Mouse (Mus musculus): ENCODE measurements around the gene Taldo1.
"Not testable (repeated sequence)": the region's sequence is repeated elsewhere in the genome, so short reads cannot be mapped to it uniquely, and the experiment has no call there.

The Taldo1 gene

GRCm38 (mm10) chr7:141439811-141440210 lies 47.8 kb downstream of the Taldo1 start:
- DNase-seq (ENCODE audit: low spot score) = no peak

GRCm38 (mm10) chr7:141440613-141441012 lies 48.6 kb downstream of the Taldo1 start:
- peak; percentile 57 for DNase-seq (ENCODE audit: low spot score)

- DNase-seq (ENCODE audit: low spot score) = no peak
Measured at GRCm38 (mm10) chr7:141441460-141441859, 49.5 kb downstream of the Taldo1 start.

- no peak for DNase-seq (ENCODE audit: low spot score)
Measured at GRCm38 (mm10) chr7:141442199-141442598, 50.2 kb downstream of the Taldo1 start.

DNA sequence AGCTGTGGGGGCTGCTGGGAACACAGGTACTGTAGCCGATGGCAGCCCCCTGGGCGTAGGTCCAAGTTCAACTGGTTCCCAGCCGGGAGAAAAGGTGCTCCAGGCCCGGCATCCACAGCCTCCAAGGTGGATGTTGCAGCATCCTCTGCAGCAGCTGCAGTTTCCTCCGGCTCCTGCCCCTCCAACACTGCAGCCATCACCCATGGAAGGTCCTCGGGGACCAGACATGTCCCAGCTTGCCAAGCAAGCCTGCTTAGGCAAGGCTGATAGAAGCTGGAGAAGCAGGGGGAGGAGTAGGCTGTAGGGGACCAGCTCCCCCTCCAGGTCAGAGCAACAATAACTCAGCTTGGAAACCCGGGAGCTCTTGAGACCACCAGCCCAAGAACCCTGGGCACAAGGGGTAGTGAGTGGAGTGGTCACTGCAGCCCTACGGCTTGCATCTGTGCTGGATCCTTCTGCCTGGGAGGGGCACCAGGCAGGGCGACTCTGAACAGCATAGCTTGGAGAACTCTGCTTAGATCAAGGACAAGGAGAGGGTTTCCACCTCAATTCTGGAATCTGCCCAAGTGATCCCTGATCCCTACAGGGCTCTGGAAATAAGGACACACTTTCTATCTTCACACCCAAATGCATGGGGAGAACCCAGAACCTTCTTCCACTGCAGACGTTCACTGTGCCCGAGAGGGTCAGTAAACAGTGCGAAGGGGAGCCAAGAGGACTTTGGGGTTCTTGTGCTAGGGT lies 51.3 kb downstream of the Taldo1 start:
- DNase-seq (ENCODE audit: low spot score) = peak; percentile 23

DNA sequence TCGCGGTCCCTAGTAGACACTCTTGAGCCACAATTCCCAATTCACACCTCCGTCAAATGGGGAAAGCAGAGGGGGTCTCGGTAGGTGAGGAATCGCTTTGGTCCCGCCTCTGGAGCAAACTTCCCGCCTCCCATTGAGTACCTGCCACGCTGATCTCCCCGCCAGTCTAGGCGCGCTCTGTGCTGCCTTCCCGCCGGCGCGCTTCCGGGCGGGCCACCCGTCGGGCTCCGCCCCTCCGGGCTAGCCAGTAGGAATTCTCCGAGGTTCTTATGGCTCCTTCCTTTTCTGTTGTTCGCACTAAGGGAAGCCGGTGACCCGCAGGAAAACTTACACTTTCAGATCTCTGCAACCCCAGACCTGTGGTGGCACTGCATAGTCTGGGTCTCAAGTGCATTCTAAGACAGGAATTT lies 51.8 kb downstream of the Taldo1 start, which contains the start of gene Pidd1:
TSS of gene Pidd1 (minus strand) at position 198 of the 410 bp plus-strand sequence.
- DNase-seq (ENCODE audit: low spot score) = peak; percentile 76

DNA sequence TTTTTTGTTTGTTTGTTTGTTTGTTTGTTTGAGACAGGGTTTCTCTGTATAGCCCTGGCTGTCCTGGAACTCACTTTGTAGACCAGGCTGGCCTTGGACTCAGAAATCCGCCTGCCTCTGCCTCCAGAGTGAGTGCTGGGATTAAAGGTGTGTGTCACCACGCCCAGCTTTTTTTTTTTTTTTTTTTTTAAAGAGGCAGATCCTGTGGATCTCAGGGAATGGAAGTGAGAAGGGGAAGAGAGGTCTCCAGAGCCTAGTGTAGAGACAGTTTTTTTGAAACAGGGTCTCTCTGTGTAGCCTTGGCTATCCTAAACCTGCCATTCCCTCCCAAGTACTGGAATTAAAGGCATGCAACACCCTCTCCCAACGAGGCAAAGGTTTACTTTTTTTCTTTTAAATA lies 54.4 kb downstream of the Taldo1 start:
- DNase-seq (ENCODE audit: low spot score) = not testable (repeated sequence)

DNA sequence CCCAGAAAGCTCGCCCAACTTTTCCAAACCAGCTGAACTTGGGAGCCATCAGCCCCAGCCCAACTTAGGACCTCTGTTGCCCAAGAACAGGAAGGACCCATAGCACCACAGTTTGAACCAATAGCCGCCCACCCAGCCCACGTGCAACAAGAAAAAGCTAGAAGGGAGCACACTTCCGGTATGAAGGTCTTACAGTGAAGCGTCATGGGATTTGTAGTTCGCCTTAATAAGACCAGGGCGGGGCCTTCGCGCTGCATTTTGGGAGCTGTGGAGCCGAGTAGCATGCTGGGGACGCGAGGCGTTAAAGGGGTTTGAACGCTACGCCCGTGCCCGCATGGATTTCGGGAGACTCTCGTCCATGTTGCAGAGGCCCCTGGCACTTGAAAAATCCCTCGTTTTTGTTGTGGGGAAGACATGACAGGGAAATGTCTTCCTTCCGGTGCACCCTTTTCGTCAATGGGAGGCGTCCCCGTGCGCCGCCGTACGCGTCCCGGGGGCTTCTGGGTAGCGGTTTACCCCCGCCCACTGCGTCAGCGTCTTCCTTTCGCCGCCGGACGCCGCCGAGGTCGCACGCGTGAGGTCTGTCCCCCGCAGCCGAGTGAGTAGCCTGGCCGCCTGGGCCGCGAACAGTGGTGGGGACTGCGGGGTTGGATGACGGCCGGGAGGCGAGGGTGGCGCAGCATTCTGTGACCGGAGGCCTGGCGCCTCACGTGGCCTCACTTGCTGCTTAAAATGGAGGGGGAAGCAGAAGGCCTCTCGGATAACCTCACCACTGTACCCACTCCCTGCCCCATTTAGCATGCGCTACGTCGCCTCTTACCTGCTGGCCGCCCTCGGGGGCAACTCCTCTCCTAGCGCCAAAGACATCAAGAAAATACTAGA lies 55.4 kb downstream of the Taldo1 start, which contains the start of gene Rplp2:
TSS of gene Rplp2 (plus strand) at position 261 of the 882 bp plus-strand sequence.
- peak; percentile 94 for DNase-seq (ENCODE audit: low spot score)

- peak; percentile 22 for DNase-seq (ENCODE audit: low spot score)
Measured at GRCm38 (mm10) chr7:141451928-141452327, 59.9 kb downstream of the Taldo1 start.
